Mouse (Mus musculus): ENCODE measurements around the gene Hspb11. TPM values are rescaled to one million over a fixed set of nuclear protein-coding genes. Genes with fewer than 3 reads are reported as not detected.
A peak's percentile ranks its signal among the peaks of the same experiment; 100 is the strongest.

Gene Hspb11
- polyA plus RNA-seq, 1 experiment from 2014 or later: 43.5 TPM

DNA sequence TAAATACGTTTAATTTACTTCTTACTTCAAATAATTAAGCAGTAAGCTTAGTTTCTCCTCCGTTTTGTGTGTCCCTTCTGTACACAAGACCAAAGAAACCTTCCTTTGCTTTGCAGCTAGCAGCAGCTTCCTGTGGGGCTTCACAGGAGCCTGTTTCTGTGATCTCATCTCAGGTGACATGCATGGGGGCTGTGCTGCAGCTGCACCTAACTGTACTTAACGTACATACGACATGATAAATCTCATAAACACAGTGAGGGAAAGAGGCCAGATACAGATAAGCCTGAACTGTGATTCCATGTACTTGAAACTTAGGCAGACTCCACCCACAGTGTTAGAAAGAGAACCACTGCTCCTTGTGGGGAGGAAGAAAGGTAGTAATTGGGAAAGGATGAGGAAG lies 6.6 kb downstream of the Hspb11 start:
- Histone ChIP-seq H3K4me2 (no peak overlapping the region), H3K36me3 (peaks cover 13% of the 10 kb centered on the region), H3K27me3 (no peaks in the 10 kb centered on the region), H3K4me1 (replicated peaks) (peaks cover 7% of the 10 kb centered on the region), H3K27ac (no peak overlapping the region), H3K4me3 (no peak overlapping the region), H3K9me3 (peaks cover 4% of the 10 kb centered on the region), H3K9ac (no peak overlapping the region)
- WGBS: 76% methylated on average over 4 of the region's 4 CpGs
- no peak for ATAC-seq (ENCODE audit: low FRiP score)

DNA sequence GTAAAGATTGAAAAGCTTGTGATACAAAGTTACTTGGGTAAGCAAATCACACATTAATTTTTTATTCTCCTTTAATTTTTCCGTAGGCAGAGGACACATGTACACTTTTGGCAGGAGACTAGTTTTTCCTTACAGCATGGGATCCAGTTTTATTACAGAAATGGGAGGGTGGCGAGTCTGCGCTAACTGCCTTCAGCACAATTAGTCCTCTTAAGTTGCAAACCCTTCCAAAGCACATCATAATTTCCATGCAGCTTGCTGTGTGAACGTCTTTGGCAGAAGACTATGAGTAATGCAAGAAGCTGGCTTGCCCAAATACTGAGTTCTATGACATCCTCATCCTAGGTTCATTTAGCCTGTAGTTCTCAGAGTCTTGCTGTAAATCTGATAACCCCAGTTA lies 20.3 kb downstream of the Hspb11 start:
- Histone ChIP-seq H3K36me3 (peaks cover 20% of the 10 kb centered on the region), H3K4me2 (no peak overlapping the region), H3K27ac (no peak overlapping the region), H3K9ac (no peak overlapping the region), H3K27me3 (no peaks in the 10 kb centered on the region), H3K9me3 (no peaks in the 10 kb centered on the region), H3K4me3 (no peak overlapping the region), H3K4me1 (replicated peaks) (peaks cover 6% of the 10 kb centered on the region)
- ATAC-seq (ENCODE audit: low FRiP score): no peak
- 87% methylated on average over 4 of the region's 4 CpGs for WGBS

DNA sequence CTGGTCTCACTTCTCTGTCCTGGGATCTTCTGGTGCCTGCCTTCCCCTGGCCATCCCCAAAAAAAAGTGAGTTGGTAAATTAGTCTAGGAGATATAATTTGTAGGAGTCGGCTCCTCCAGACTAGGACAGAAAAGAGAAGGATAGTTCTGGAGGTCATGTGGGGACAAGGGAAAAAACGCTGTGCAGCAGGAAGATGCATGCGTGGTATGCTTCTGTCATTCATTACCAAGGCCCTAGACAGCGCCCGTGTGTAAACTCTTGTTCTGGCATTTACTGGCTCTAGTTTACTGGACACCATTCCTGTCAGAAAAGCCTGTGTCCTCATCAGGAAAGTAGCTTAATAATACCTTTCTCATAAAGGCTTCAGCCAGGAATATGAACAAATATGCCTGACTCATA lies 21.1 kb downstream of the Hspb11 start:
- no peak for ATAC-seq (ENCODE audit: low FRiP score)
- Histone ChIP-seq H3K4me3 (no peak overlapping the region), H3K9ac (no peak overlapping the region), H3K27me3 (no peaks in the 10 kb centered on the region), H3K36me3 (peaks cover 20% of the 10 kb centered on the region), H3K9me3 (no peaks in the 10 kb centered on the region), H3K27ac (no peak overlapping the region), H3K4me2 (no peak overlapping the region), H3K4me1 (replicated peaks) (peaks cover 8% of the 10 kb centered on the region)
- 83% methylated on average over 5 of the region's 5 CpGs for WGBS

DNA sequence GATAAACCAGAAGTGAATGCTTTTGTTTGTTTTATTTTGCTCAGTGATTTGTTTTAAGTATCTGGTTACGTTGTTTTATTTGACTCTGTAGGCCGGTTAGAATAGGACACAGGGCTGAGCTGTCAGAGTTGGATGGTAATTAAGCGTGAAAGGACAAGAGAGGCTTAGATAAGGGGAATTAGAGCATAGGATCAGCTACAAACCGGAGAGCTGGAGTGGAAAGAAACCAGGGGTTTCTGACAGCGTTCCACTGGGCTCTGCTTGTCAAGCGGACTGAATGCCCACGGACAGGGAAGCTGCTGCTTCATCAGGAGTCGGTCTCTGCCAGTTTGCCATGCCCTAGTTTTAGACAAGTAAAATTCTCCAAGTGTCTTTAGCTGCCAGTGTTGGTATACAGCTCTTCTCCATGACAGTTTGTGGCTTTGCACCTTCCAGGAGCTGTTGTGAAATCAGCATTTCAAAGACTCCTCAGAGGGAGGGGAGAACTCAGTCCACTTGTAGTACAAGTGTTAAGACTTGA lies 24.9 kb downstream of the Hspb11 start:
- H3K9ac ChIP-seq: no peak overlapping the region
- H3K27ac ChIP-seq: peak overlapping the region; percentile 52

DNA sequence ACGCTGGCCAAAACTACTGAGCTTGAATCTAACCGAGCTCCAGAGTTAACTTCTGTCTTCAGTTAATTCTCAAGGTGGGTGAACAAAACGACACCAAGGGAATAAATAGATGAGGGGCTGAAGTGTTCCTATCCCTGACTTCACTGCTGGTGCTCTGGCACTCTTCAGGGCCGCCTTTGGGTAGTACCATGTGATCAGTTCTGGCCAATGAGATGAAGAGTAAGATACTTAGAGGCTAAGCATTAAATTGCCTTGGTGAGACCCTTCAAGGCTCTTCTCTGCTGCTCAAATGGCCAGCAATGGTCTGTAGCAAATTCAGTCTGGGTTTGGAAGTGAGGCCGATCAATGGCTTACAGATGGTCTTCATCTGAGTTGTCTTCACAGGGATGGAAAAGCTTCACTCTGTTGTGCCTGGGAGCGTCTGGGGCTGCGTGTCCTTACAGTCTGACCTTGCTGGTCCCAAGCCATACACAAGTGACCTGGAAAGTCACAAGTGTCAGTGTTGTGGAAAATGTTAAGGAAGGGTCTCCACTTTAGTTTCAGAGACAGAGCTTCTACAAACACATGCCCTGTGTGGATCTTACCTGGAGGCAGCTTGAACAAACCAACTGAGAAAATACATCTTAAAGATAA lies 27.6 kb downstream of the Hspb11 start:
- Histone ChIP-seq H3K9ac (no peak overlapping the region), H3K4me2 (no peak overlapping the region), H3K27me3 (no peaks in the 10 kb centered on the region), H3K4me1 (replicated peaks) (peaks cover 8% of the 10 kb centered on the region), H3K36me3 (peaks cover 24% of the 10 kb centered on the region), H3K27ac (no peak overlapping the region), H3K9me3 (no peaks in the 10 kb centered on the region), H3K4me3 (no peak overlapping the region)
- ATAC-seq (ENCODE audit: low FRiP score): no peak
- 83% methylated on average over 7 of the region's 7 CpGs for WGBS

More for the DNA sequence above, 24.9 kb downstream of the Hspb11 start:
- ATAC-seq (ENCODE audit: low FRiP score): no peak
- H3K36me3 ChIP-seq: peaks cover 37% of the 10 kb centered on the region
- H3K4me1 ChIP-seq (replicated peaks): peaks cover 8% of the 10 kb centered on the region
- H3K27me3 ChIP-seq: no peaks in the 10 kb centered on the region
- 11% methylated on average over 8 of the region's 8 CpGs for WGBS
- H3K9me3 ChIP-seq: no peaks in the 10 kb centered on the region
- H3K4me2 ChIP-seq: no peak overlapping the region
- H3K4me3 ChIP-seq: no peak overlapping the region

DNA sequence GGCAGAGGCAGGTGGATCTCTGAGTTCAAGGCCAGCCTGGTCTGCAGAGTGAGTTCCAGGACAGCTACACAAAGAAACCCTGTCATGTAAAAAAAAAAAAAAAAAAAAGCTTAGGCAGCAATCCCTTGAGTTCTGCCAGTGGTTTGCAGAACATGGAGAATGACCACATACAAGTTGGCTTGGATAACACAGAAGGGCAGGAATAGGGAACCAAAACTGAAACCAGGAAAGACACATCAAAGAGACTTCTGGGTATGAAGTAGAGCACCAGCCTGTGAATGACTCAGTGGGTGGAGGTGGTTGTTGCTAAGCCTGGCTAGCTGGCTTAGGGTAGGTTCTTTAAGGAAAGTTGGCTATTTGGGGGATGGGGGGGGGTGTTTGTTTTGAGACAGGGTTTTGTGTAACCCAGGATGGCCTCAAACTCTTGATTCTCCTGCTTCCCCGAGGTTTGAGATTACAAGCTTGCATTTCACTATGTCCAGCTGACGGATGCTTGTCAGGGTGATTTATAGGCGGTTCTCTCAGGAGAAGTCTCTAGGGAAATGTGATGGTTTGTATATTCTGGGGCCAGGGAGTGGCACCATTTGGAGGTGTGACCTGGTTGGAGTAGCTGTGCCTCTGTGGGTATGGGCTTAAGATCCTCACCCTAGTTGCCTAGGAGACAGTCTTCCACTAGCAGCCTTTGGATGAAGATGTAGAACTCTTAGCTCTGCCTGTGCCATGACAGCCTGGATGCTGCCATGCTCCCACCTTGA lies 32.2 kb downstream of the Hspb11 start:
- Histone ChIP-seq H3K36me3 (peaks cover 15% of the 10 kb centered on the region), H3K27me3 (no peaks in the 10 kb centered on the region), H3K4me1 (replicated peaks) (no peaks in the 10 kb centered on the region), H3K4me2 (no peak overlapping the region), H3K27ac (no peak overlapping the region), H3K9me3 (no peaks in the 10 kb centered on the region), H3K4me3 (no peak overlapping the region), H3K9ac (no peak overlapping the region)
- no peak for ATAC-seq (ENCODE audit: low FRiP score)
- WGBS: 81% methylated on average over 3 of the region's 3 CpGs

DNA sequence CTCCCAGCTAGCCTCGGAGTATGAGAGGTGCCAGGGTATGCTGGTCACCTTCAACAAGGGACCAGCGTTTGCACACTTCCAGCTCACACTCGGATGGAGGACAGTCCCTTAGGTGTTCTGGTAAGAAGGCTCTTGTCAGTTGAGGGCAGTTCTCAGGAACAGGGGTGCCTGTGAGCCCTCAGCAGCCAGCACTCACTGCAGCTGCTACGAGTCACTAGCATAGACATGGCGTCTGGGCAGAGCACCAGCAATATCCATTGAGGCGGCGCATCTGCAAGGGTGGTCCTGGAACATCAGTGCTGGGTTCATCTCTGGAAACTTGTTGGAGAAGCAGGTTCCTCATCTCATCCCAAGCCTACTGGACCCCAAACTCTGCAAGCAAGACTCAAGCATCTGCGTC lies 33.0 kb downstream of the Hspb11 start:
- no peak overlapping the region for H3K27ac ChIP-seq
- 93% methylated on average over 8 of the region's 8 CpGs for WGBS

DNA sequence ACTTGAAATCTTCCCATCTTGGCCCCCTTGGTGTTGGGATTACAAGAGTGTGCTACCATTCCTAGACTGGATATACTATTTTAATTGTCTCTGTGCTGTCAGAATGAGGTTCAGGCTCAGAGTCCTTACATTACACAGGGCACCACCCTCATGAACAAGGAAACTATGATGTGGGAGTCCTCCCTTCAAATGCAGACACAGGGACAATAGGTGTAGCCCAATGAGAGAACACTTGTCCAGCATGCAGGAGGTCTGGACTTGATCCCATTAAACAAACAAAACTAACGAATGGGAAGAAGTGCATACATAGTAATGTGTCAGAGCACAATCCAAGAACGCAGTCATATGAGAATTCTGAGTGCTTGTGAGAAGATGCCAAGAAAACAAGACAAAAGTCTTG lies 34.1 kb downstream of the Hspb11 start:
- Histone ChIP-seq H3K9me3 (no peaks in the 10 kb centered on the region), H3K27me3 (no peaks in the 10 kb centered on the region), H3K4me1 (replicated peaks) (no peaks in the 10 kb centered on the region), H3K36me3 (peaks cover 6% of the 10 kb centered on the region; the same call in 1 of the 2 replicates), H3K4me3 (no peak overlapping the region), H3K4me2 (no peak overlapping the region), H3K9ac (no peak overlapping the region), H3K27ac (no peak overlapping the region)
- WGBS: 88% methylated on average over 2 of the region's 2 CpGs
- ATAC-seq (ENCODE audit: low FRiP score): no peak

More for the DNA sequence above, 33.0 kb downstream of the Hspb11 start:
- H3K9ac ChIP-seq: no peak overlapping the region
- no peak overlapping the region for H3K4me2 ChIP-seq
- no peak overlapping the region for H3K4me3 ChIP-seq
- no peaks in the 10 kb centered on the region for H3K4me1 ChIP-seq (replicated peaks)
- no peaks in the 10 kb centered on the region for H3K27me3 ChIP-seq
- no peaks in the 10 kb centered on the region for H3K9me3 ChIP-seq
- no peak for ATAC-seq (ENCODE audit: low FRiP score)
- peaks cover 9% of the 10 kb centered on the region; the same call in 1 of the 2 replicates for H3K36me3 ChIP-seq

DNA sequence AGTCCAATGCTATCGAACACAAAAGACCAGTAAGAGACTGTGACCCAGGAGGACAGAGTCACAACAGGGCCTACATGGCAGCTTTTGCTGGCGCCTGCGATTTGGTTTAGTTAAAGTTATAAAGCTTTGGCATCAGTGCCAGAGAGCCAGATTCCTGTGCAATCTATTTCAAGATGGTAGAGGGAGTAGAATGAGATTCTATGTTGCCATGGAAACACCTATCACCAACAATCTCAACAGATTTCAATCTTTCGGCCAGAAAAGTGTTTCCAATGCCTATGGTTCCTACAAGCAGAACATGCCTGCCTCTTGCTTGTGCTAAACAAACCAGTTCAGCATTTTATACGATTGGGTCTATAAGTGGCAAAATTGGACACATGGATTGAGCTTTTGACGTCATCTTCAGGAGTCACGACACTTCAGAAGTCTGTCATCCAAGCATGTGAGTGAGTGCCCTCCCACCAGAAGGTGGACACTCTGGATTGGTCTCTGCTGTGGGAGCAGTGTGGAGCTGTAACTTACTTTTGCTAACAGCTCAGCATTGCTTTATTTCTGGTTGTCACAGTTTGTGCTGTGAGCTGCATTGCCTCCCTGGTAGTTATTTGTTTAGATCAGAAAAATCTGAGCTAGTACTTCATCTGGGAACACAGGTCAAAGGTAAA lies 38.3 kb downstream of the Hspb11 start:
- Histone ChIP-seq H3K4me1 (replicated peaks) (no peaks in the 10 kb centered on the region), H3K9ac (no peak overlapping the region), H3K27me3 (no peaks in the 10 kb centered on the region), H3K36me3 (no peaks in the 10 kb centered on the region), H3K4me3 (no peak overlapping the region), H3K4me2 (no peak overlapping the region), H3K9me3 (no peaks in the 10 kb centered on the region), H3K27ac (no peak overlapping the region)
- WGBS: 82% methylated on average over 7 of the region's 7 CpGs
- no peak for ATAC-seq (ENCODE audit: low FRiP score)

DNA sequence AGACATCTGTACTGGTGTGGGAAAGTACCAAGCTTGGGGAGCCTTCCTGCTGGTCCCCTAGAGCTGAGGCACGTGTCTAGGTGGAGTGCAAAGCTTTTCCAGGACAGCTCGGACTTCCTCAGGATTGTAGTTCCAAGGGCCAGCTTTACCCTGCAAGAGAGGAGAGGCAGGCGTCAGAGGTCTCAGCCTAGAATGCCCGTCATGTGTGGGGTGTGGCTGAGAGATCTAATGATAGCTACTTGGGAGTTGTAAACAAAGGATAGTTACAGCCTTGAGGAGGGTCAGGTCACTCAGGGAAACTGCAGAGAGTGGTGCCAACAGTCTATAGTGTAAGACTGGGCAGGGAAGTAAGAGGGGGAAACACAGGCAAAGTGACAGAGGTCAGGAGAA lies 38.9 kb downstream of the Hspb11 start:
- Histone ChIP-seq H3K4me2 (no peak overlapping the region), H3K4me1 (replicated peaks) (no peaks in the 10 kb centered on the region), H3K27ac (no peak overlapping the region), H3K9me3 (no peaks in the 10 kb centered on the region), H3K36me3 (no peaks in the 10 kb centered on the region), H3K27me3 (no peaks in the 10 kb centered on the region), H3K9ac (no peak overlapping the region), H3K4me3 (no peak overlapping the region)
- no peak for ATAC-seq (ENCODE audit: low FRiP score)
- 72% methylated on average over 4 of the region's 4 CpGs for WGBS

DNA sequence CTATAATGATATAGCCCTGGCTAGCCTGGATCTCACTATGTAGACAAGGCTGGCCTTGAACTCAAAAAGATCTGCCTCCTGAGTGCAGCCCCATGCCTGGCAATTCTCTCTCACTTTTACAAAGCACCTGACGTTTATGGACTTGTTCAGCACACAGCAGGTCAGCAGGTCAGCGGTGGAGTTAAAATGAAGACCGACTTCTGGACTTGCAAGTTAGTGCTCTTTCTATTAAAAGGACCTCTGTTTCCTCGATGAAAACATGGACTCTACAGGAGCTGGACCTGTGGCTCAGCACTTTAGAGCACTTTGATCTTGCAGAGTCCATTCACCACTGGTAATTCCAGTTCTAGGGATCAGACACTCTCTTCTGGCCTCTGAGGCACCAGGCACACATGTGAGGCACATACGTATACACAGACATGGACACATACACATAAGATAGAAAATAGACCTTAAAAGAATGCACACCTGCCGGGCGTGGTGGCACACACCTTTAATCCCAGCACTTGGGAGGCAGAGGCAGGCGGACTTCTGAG lies 44.7 kb downstream of the Hspb11 start:
- Histone ChIP-seq H3K9me3 (no peaks in the 10 kb centered on the region), H3K4me2 (no peak overlapping the region), H3K4me1 (replicated peaks) (no peaks in the 10 kb centered on the region), H3K36me3 (no peaks in the 10 kb centered on the region), H3K9ac (no peak overlapping the region), H3K4me3 (no peak overlapping the region), H3K27ac (no peak overlapping the region), H3K27me3 (no peaks in the 10 kb centered on the region)
- ATAC-seq (ENCODE audit: low FRiP score): no peak
- 86% methylated on average over 8 of the region's 8 CpGs for WGBS

DNA sequence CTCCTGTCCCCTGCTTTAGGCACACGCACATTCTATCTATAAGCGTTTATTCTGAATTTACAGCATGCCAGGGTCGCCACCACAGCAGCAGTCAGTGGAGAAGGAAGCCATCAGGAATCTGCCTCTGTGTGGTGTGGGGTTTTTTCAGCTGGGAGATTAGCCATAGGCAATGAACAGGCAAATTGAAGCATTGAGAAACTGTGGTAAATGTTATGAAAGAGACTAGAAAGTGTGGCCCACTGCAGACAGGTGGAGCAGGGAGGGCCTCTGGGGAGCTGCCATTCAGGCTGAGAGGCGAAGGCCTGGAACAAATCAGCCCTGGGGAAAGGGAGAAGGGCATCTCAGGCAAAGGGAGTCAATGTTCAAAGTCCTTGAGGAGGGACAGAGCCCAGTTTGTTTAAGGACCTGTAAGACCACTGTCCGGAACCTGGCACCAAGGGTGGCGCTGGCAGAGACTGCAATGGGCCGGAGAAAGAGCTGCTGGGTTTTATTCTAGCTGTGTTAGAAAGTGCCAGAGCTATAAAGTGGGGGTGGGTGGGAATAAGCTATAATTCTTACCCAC lies 46.5 kb downstream of the Hspb11 start:
- H3K36me3 ChIP-seq: no peaks in the 10 kb centered on the region
- H3K9ac ChIP-seq: no peak overlapping the region
- no peaks in the 10 kb centered on the region for H3K4me1 ChIP-seq (replicated peaks)
- no peak overlapping the region for H3K27ac ChIP-seq
- H3K9me3 ChIP-seq: no peaks in the 10 kb centered on the region
- H3K4me3 ChIP-seq: no peak overlapping the region
- H3K4me2 ChIP-seq: no peak overlapping the region
- ATAC-seq (ENCODE audit: low FRiP score): no peak
- no peaks in the 10 kb centered on the region for H3K27me3 ChIP-seq
- WGBS: 88% methylated on average over 7 of the region's 7 CpGs

Measured in hindbrain, embryonic 13.5 days (tissue).